Mouse (Mus musculus): ENCODE measurements around the gene Zfp335. TPM values are rescaled to one million over a fixed set of nuclear protein-coding genes. Genes with fewer than 3 reads are reported as not detected.
"Not testable (repeated sequence)": the region's sequence is repeated elsewhere in the genome, so short reads cannot be mapped to it uniquely, and the experiment has no call there.

The Zfp335 gene
- polyA plus RNA-seq, 1 experiment from 2014 or later: 18.2 TPM

DNA sequence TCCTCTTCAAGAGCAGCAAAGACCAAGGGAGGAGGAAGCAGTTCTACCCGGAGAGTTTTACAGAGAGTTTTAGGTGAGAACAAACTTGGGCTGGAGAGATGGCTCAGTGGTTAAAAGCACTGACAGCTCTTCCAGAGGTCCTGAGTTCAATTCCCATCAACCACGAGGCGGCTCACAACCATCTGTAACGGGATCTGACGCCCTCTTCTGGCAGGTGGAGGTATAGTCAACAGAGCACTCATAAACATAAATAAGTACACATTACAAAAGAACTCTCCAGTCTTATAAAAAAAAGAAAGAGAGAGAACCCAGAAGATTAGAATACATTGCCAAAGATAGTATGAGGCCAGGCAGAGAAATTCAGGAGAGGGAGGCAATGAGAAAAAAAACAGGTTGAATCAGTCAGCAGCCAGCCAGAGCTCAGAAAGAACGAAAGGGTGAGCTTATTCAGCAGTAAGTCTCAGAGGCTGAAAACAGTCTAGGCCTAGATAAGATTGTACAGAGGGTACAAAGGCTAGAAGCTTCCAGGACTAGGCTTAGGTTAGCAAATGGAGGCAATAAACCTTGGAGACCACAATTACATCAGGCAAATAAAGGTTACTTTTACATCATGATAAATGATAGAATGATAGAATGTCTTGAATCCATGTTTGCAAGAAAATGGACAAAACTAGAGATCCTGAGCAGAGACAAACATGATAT lies 39.8 kb downstream of the Zfp335 start:
- WGBS: 57% methylated on average over 6 of the region's 6 CpGs
- Histone ChIP-seq H3K4me3 (no peak overlapping the region), H3K9me3 (replicated peaks) (no peaks in the 10 kb centered on the region), H3K27me3 (no peaks in the 10 kb centered on the region), H3K4me1 (0 out of 2 replicates have a peak, but pooled peaks cover 5% of the 10 kb centered on the region), H3K36me3 (no peaks in the 10 kb centered on the region), H3K9ac (no peak overlapping the region), H3K4me2 (replicated peaks) (no peak overlapping the region), H3K27ac (no peak overlapping the region)
- no peak for ATAC-seq (ENCODE audit: low FRiP score)

DNA sequence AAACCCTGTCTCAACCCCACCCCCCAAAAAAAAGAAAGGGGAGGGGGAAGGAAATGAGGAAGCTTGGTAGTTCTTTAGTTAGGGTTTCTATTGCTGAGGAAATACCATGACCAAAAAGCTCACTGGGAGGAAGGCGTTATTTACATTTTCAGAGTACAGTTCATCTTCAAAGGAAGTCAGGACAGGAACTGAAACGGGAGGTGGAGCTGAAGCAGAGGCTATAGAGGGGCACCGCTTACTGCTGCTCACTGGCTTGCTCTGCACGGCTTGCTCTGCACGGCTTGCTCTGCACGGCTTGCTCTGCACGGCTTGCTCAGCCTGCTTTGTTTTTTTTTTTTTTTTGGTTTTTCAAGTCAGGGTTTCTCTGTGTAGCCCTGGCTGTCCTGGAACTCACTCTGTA lies 43.1 kb downstream of the Zfp335 start:
- Histone ChIP-seq H3K4me1 (no peaks in the 10 kb centered on the region), H3K27me3 (no peaks in the 10 kb centered on the region), H3K4me3 (no peak overlapping the region), H3K36me3 (no peaks in the 10 kb centered on the region), H3K9me3 (replicated peaks) (no peaks in the 10 kb centered on the region), H3K4me2 (replicated peaks) (no peak overlapping the region), H3K9ac (no peak overlapping the region), H3K27ac (no peak overlapping the region)
- ATAC-seq (ENCODE audit: low FRiP score): no peak
- WGBS: 82% methylated on average over 7 of the region's 7 CpGs

DNA sequence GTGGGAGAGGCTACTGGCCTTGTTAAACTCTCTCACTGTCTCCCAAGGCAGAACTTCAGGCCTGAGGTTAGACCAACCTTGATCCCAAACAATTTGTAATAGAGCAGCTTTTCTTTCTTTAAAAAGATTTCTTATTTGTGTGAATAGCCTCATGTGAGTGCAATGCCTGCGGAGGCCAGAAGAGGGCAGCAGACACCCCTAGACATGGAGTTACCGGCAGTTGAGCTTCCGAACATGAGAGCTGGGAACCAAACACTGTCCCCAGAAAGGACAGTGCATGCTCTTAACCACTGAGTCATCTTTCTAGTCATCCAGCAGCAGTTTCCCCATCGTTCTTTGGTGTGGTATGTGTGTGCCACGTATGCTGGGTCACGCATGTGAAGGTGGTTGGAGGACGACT lies 44.0 kb downstream of the Zfp335 start:
- no peaks in the 10 kb centered on the region for H3K27me3 ChIP-seq
- WGBS: 91% methylated on average over 7 of the region's 7 CpGs
- H3K4me1 ChIP-seq: no peaks in the 10 kb centered on the region
- no peak overlapping the region for H3K4me3 ChIP-seq
- H3K36me3 ChIP-seq: no peaks in the 10 kb centered on the region
- H3K9ac ChIP-seq: no peak overlapping the region
- H3K4me2 ChIP-seq (replicated peaks): no peak overlapping the region
- H3K9me3 ChIP-seq (replicated peaks): no peaks in the 10 kb centered on the region
- no peak for ATAC-seq (ENCODE audit: low FRiP score)
- no peak overlapping the region for H3K27ac ChIP-seq

DNA sequence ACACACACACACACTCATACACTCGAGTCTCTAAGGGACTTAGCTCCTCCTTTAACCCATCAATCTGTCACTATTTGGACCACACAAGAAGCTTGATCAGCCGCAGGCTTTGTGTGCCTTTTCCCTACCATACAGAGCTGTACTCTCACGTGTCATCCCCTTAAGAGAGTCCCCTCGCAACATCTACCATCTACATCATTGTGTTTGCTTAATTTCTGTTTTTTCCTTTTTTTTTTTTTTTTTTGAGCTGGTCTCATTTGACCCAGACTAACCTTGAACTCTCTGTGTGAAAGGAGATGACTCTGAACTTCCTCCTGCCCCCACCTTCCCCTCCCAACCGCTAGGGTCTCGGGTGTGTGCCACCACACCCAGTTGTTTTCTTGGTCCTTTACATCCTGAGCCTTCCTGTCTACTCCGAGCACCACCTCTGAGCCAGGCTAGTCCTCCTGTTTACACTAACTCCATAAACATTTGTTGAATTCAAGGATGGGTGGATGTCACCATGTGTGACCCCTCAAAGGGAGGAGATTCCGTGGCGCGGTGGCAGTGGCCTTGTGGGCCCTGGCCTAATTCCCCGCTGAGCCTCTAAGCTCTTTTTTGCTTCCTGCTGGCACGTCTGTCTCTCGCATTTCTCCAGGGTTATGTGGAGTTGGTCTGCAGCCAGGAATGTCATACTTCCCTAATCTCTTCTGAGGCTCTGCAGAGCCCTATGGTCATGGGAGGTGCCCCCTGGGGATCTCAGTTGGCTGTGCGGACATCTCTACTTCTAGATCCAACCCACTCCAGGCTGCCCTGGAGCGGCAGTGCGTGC lies 44.6 kb downstream of the Zfp335 start:
- Histone ChIP-seq H3K27me3 (no peaks in the 10 kb centered on the region), H3K4me2 (replicated peaks) (no peak overlapping the region), H3K4me1 (peaks cover 6% of the 10 kb centered on the region; the same call in 1 of the 2 replicates), H3K9me3 (replicated peaks) (no peaks in the 10 kb centered on the region), H3K9ac (peak overlapping the region; percentile 18; the same call in 1 of the 2 replicates), H3K4me3 (no peak overlapping the region), H3K27ac (no peak overlapping the region), H3K36me3 (no peaks in the 10 kb centered on the region)
- ATAC-seq (ENCODE audit: low FRiP score): no peak
- WGBS: 65% methylated on average over 16 of the region's 16 CpGs

DNA sequence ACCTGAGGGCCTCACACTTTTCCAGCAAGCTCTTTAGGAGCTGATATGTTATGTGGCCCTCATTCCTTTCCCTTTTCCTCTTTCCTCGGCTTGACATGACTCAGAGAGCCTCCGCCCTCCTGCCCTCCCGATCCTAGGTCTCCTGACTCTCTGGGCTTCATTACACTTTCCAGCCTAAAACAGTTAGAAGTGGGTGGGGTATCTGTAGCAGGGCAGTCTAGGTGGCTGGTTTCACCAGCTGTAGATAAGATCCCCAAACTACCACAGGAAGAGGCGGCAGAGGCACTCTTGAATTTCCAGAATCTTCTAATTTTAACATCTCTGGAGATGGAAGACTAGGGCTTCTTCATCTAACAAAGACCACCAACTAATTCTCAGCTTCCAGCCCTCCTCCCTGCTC lies 47.0 kb downstream of the Zfp335 start:
- Histone ChIP-seq H3K27ac (no peak overlapping the region), H3K4me3 (no peak overlapping the region), H3K9me3 (replicated peaks) (no peaks in the 10 kb centered on the region), H3K36me3 (no peaks in the 10 kb centered on the region), H3K27me3 (peaks cover 2% of the 10 kb centered on the region; the same call in 1 of the 2 replicates), H3K4me1 (peaks cover 8% of the 10 kb centered on the region; the same call in 1 of the 2 replicates), H3K9ac (no peak overlapping the region), H3K4me2 (replicated peaks) (no peak overlapping the region)
- no peak for ATAC-seq (ENCODE audit: low FRiP score)
- 85% methylated on average over 4 of the region's 4 CpGs for WGBS

DNA sequence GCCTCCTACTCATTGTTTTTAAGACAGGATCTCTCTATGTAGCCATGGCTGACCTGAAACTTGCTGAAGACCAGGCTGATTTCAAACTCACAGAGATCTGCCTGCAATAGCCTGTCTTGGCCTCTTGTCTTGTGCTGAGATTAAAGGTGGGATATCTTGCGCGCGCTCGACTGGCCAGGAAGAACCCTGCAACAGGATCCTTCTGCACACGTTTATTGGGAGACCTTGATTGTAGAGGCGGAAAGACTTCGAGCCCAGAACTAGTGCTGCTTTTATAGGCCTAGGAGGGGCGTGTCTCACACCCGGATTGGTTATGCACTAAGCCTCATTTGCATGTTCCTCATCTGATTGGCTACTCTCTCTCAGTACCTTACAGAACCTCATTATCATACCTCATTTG lies 48.1 kb downstream of the Zfp335 start:
- H3K27ac ChIP-seq; ATAC-seq (ENCODE audit: low FRiP score); H3K36me3 ChIP-seq; H3K4me3 ChIP-seq; H3K9ac ChIP-seq; H3K9me3 ChIP-seq (replicated peaks); H3K4me2 ChIP-seq (replicated peaks); H3K4me1 ChIP-seq; H3K27me3 ChIP-seq: not testable (repeated sequence)
- WGBS: 88% methylated on average over 9 of the region's 9 CpGs

DNA sequence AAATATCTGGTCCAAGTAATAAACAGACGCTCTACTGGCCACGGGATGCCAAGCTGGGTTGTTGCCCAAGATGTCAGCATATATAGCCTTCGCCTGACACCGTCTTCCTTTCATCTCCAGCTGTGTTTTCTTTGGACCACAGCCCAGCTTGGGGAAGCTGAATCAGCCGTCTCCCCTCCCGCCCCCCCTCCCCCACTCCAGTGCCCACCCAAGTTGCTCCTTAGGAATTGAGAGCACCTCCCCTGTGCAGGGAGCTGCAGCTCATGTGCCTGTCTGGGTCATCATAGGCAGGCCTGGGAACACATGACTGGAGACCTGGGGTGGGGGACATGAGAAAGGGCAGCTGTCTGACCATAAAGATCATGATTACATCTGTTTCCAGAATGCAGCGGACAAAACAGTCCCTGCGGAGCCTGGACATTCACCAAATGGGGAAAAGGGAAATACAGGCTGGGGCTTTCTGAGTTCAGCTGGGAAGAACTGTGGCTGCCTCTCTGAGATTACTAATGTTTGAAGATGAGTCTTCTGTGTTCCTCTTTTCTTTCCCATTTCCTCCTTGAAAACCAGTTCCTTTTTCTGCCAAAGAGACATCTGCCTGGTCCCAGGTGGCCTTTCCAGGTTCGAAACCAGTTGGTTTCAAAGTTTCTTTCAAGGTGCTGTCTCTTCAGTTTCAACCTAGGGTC lies 49.2 kb downstream of the Zfp335 start:
- Histone ChIP-seq H3K9ac (no peak overlapping the region), H3K27ac (no peak overlapping the region), H3K4me2 (replicated peaks) (no peak overlapping the region), H3K4me1 (peaks cover 17% of the 10 kb centered on the region), H3K27me3 (peaks cover 14% of the 10 kb centered on the region), H3K36me3 (no peaks in the 10 kb centered on the region), H3K9me3 (replicated peaks) (no peaks in the 10 kb centered on the region), H3K4me3 (no peak overlapping the region)
- 48% methylated on average over 9 of the region's 9 CpGs for WGBS
- ATAC-seq (ENCODE audit: low FRiP score): no peak

DNA sequence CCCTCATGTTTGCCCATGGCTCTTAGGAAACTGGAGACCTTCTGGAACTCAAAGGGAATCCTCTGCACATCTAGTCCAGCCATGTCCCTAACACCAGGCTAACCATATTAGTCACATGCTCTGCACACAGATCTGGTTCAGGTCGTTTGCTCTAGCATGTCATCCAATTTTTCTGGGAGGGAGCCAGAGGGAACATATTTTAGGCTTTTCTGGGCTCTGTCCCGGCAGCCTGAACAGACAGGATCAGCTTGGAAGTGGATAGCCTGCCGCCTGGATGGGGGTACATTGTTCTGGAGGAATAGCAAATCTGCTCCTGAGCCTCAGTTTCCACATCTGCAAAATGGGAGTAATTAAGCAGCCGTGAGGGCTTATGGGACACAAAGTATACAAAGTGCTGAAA lies 50.5 kb downstream of the Zfp335 start:
- ATAC-seq (ENCODE audit: low FRiP score): no peak
- H3K4me3 ChIP-seq: no peak overlapping the region
- no peak overlapping the region for H3K9ac ChIP-seq
- no peak overlapping the region for H3K4me2 ChIP-seq (replicated peaks)
- H3K4me1 ChIP-seq: peaks cover 30% of the 10 kb centered on the region
- H3K36me3 ChIP-seq: no peaks in the 10 kb centered on the region
- no peak overlapping the region for H3K27ac ChIP-seq
- WGBS: 75% methylated on average over 4 of the region's 4 CpGs
- H3K27me3 ChIP-seq: peaks cover 26% of the 10 kb centered on the region
- no peaks in the 10 kb centered on the region for H3K9me3 ChIP-seq (replicated peaks)

DNA sequence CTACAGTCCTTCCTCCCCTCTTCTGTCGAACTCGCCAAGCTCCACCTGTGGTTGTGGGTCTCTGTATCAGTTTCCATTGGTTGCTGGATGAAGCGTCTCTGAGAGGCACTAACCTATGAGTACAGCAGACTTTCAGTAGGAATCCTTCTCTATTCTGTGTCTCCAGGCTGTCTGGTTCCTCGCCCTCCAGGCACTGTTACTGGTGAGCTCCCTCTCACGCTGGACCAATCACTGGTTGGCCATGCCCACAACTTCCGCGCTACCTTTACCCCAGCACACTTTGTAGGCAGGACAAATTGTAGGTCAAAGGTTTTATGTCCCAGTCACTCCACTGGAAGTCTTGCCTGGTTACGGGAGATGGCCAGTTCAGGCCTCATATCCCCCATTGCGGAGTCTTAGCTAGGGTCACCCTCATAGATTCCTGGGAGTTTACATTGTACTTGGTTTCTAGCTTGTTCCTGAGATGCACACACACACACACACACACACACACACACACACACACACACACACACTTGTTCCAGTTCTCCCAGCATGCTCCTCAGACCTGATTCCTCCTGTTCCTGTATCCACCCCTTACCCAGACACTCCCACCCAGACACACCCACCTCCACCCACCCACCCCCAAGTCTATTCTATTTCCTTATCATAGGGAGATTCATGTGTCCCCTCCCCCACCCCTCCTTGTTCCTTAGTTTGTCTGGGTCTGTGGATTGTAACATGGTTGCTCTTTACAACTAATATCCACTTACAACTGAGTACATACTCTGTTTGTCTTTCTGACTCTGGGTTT lies 51.7 kb downstream of the Zfp335 start:
- Histone ChIP-seq H3K4me1 (peaks cover 30% of the 10 kb centered on the region), H3K36me3 (no peaks in the 10 kb centered on the region), H3K9ac (no peak overlapping the region), H3K4me2 (replicated peaks) (no peak overlapping the region), H3K27ac (no peak overlapping the region), H3K4me3 (no peak overlapping the region), H3K9me3 (replicated peaks) (no peaks in the 10 kb centered on the region), H3K27me3 (peaks cover 30% of the 10 kb centered on the region)
- WGBS: 50% methylated on average over 9 of the region's 9 CpGs
- no peak for ATAC-seq (ENCODE audit: low FRiP score)

DNA sequence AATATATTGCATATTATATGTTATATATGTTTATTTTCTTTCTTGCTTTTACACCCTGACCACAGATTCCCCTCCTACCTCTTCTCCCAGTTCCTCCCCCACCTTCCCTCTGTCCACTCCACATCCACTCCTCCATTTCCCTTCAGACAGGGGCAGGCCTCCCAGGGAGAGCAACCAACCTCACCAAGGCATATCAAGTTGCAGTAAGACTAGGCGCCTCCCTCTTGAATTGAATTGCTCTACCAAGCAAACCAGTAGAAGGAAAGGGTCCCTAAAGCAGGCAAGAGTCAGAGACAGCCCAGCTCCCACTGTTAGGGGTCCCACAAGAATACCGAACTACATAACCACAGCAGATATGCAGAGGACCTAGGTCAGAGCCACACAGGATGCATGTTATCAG lies 52.4 kb downstream of the Zfp335 start:
- no peak overlapping the region for H3K4me2 ChIP-seq (replicated peaks)
- H3K9ac ChIP-seq: no peak overlapping the region
- H3K4me3 ChIP-seq: no peak overlapping the region
- H3K9me3 ChIP-seq (replicated peaks): no peaks in the 10 kb centered on the region
- ATAC-seq (ENCODE audit: low FRiP score): no peak
- peaks cover 32% of the 10 kb centered on the region for H3K27me3 ChIP-seq
- no peak overlapping the region for H3K27ac ChIP-seq
- 51% methylated on average over 2 of the region's 2 CpGs for WGBS
- H3K4me1 ChIP-seq: peaks cover 30% of the 10 kb centered on the region
- no peaks in the 10 kb centered on the region for H3K36me3 ChIP-seq

DNA sequence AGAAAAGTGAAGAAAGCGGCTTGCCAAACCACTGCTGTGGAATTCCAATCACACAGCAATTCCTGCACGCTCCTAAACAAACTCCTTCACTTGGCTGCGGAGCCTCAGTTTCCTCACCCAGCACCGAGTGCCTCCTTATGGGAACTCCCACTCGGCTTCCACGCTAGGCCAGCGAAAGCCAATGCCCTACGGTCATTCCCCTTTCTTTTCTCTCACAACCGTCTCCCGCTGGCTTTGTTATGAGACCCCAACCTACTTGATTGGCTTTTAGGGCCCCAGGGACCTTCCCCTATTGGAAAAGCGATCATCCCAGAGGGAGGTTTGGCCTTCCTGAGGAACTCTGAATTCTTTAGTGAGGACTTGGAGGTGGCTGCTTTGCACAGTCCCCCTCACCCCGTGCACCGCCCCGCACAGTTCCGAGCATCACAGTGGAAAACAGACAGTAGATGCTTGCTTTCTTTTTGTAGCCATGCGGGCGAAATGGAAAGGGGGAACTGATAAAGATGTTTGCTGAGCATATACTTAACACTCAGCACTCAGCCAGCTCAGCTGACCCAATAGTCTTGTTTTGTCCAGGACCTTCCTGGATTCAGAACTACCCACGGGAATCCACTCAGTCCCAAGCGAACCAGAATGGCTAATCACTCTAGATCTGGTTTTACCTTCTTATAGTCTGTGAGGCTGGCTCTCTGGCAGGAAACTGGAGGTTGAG lies 53.6 kb downstream of the Zfp335 start:
- no peak overlapping the region for H3K27ac ChIP-seq
- peaks cover 30% of the 10 kb centered on the region for H3K4me1 ChIP-seq
- peak overlapping the region; percentile 90 for H3K4me2 ChIP-seq (replicated peaks)
- H3K36me3 ChIP-seq: no peaks in the 10 kb centered on the region
- peak overlapping the region; percentile 52 for H3K9ac ChIP-seq
- H3K27me3 ChIP-seq: peaks cover 34% of the 10 kb centered on the region
- WGBS: under 1% methylated on average over 19 of the region's 19 CpGs
- peak overlapping the region; percentile 42 for H3K4me3 ChIP-seq
- peak; percentile 24; the same call in 1 of the 2 replicates for ATAC-seq (ENCODE audit: low FRiP score)
- no peaks in the 10 kb centered on the region for H3K9me3 ChIP-seq (replicated peaks)
